Mouse (Mus musculus) adrenal gland, postnatal 10 days (tissue): Measurements from ENCODE around the gene 1700028J19Rik. TPM values are rescaled to one million over a fixed set of nuclear protein-coding genes. Genes with fewer than 3 reads are reported as not detected.

Source experiments
- total RNA-seq, 2 experiments: library from RNA; stranded (reverse); gene quantifications; 2 replicates each; pipeline ENCODE4 v1.2.3; 2021

1700028J19Rik gene
- total RNA-seq, 2 experiments from 2014 or later = 0.67 to 0.78 TPM

Other genes with a start within 250 kb of the 1700028J19Rik start
- not detected for gene Klk1b26, start 234.5 kb downstream of the 1700028J19Rik start, total RNA-seq
- gene Klk1b27, start 194.4 kb downstream of the 1700028J19Rik start, total RNA-seq = under 1 TPM in 1 of 2 experiments, not detected in 1; 0.30 TPM
- not detected for gene Klk1b21, start 144.4 kb downstream of the 1700028J19Rik start, total RNA-seq
- not detected for gene Klk1b22, start 134.0 kb downstream of the 1700028J19Rik start, total RNA-seq
- not detected for gene Klk1b16, start 109.9 kb downstream of the 1700028J19Rik start, total RNA-seq
- not detected for gene Klk1b24, start 58.5 kb downstream of the 1700028J19Rik start, total RNA-seq
- gene Klk1b3, start 48.5 kb downstream of the 1700028J19Rik start, total RNA-seq = not detected
- not detected for gene Klk1b4, start 39.3 kb downstream of the 1700028J19Rik start, total RNA-seq
- gene Klk1b5, start 30.8 kb downstream of the 1700028J19Rik start, total RNA-seq = not detected
- gene Klk1, start 21.3 kb downstream of the 1700028J19Rik start, total RNA-seq = under 1 TPM in 1 of 2 experiments, not detected in 1; 0.45 TPM
- not detected for gene Gm36864, start 10.5 kb downstream of the 1700028J19Rik start, total RNA-seq
- 100 to 1,000 TPM in 1 of 2 experiments, 10 to 100 TPM in 1; 92.1 to 104 TPM for gene 2410002F23Rik, start within 50 bp of the 1700028J19Rik start, total RNA-seq
- not detected for gene Acp4, start 10.7 kb upstream of the 1700028J19Rik start, total RNA-seq
- gene Gm15517, start 14.8 kb upstream of the 1700028J19Rik start, total RNA-seq = not detected
- 1 to 10 TPM; 4.2 to 5.4 TPM for gene Clec11a, start 60.2 kb upstream of the 1700028J19Rik start, total RNA-seq
- 1 to 10 TPM; 4.3 to 6.3 TPM for gene Shank1, start 63.6 kb upstream of the 1700028J19Rik start, total RNA-seq
- gene Syt3, start 137.4 kb upstream of the 1700028J19Rik start, total RNA-seq = 1 to 10 TPM; 2.5 to 4.2 TPM
- gene 1700008O03Rik, start 139.1 kb upstream of the 1700028J19Rik start, total RNA-seq = 1 to 10 TPM in 1 of 2 experiments, under 1 TPM in 1; 0.57 to 1.4 TPM
- gene Lrrc4b, start 182.3 kb upstream of the 1700028J19Rik start, total RNA-seq = 10 to 100 TPM in 1 of 2 experiments, 1 to 10 TPM in 1; 5.5 to 10.0 TPM
- gene Aspdh, start 218.7 kb upstream of the 1700028J19Rik start, total RNA-seq = 10 to 100 TPM in 1 of 2 experiments, 1 to 10 TPM in 1; 8.4 to 14.5 TPM
- 10 to 100 TPM; 42.2 to 52.0 TPM for gene Josd2, start 221.3 kb upstream of the 1700028J19Rik start, total RNA-seq
- 10 to 100 TPM; 88.8 to 91.1 TPM for gene Emc10, start 249.8 kb upstream of the 1700028J19Rik start, total RNA-seq
- gene Fam71e1, start 249.9 kb upstream of the 1700028J19Rik start, total RNA-seq = 10 to 100 TPM; 12.4 to 16.0 TPM